Mouse (Mus musculus): ENCODE results near the gene Cmtm2a. TPM values are rescaled to one million over a fixed set of nuclear protein-coding genes. Genes with fewer than 3 reads are reported as not detected.

Cmtm2a gene
- polyA plus RNA-seq, 1 experiment from 2014 or later: not detected

DNA sequence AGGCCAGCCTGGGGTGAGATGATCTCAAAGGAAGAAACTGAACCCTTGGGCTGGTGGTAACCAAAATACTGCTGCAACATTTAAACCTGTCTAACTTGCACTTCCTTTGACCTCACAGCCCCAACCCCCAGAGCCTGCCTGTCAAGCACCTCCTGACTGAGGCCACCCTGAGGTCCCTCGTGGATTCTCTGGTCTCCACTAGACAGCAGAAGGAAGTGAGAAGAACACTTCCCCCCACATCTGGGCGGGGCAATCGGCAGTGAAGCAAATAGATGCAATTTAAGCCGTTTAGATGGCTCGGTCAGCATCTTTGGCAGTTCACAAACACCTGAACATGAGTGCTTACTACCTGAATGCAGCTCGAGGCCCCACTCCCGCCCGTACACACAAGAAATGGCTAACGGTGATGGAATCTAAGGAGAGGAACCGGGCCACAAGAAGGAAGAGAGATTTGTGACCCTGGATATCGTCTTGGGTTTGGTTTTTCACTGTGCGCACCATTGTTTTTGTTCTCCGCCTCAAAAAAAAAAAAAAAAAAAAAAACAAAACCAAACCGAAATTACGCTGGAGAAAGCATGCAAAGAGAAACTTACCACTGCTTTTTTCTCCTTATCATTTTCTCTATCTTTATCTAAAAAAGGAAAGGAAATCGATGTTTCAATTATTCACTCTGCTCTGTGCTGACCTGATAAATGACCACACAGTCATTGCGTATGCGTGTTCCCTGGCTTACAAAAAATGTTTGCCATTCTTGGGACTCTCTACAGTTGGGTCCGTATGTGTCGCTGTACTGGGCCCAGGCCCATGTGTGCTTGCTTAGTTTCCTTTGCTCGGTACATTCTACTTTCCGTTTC is 45.7 kb downstream of the Cmtm2a start:
- H3K9me3 ChIP-seq (ENCODE audit: control insufficient read depth, low read length): no peaks in the 10 kb centered on the region
- peaks cover 9% of the 10 kb centered on the region for H3K4me1 ChIP-seq (replicated peaks; ENCODE audit: control insufficient read depth, insufficient read depth, low read length)
- ATAC-seq (replicated peaks; ENCODE audit: low FRiP score) (no peak), DNase-seq (ENCODE audit: low spot score) (no peak)
- no peak overlapping the region for H3K27ac ChIP-seq (ENCODE audit: low read depth, low read length)
- H3K4me2 ChIP-seq (ENCODE audit: low read depth, low read length, severe bottlenecking): peak overlapping the region; percentile 72
- H3K9ac ChIP-seq (ENCODE audit: low read length): peak overlapping the region; percentile 71
- 77% methylated on average over 22 of the region's 22 CpGs for WGBS
- no peaks in the 10 kb centered on the region for H3K36me3 ChIP-seq (ENCODE audit: control insufficient read depth, insufficient read depth, low read length)
- H3K27me3 ChIP-seq (ENCODE audit: control insufficient read depth, insufficient read depth, low read length): no peaks in the 10 kb centered on the region
- peak overlapping the region; percentile 79 for H3K4me3 ChIP-seq (ENCODE audit: low read depth, low read length)

- H3K27ac ChIP-seq (ENCODE audit: low read depth, low read length): no peak overlapping the region
- no peaks in the 10 kb centered on the region for H3K9me3 ChIP-seq (ENCODE audit: control insufficient read depth, low read length)
- H3K4me1 ChIP-seq (replicated peaks; ENCODE audit: control insufficient read depth, insufficient read depth, low read length): peaks cover 7% of the 10 kb centered on the region
- no peak for ATAC-seq (replicated peaks; ENCODE audit: low FRiP score)
- no peak for DNase-seq (ENCODE audit: low spot score)
- H3K9ac ChIP-seq (ENCODE audit: low read length): no peak overlapping the region
- 90% methylated on average over 4 of the region's 4 CpGs for WGBS
- no peak overlapping the region for H3K4me3 ChIP-seq (ENCODE audit: low read depth, low read length)
- no peak overlapping the region for H3K4me2 ChIP-seq (ENCODE audit: low read depth, low read length, severe bottlenecking)
- no peaks in the 10 kb centered on the region for H3K27me3 ChIP-seq (ENCODE audit: control insufficient read depth, insufficient read depth, low read length)
- H3K36me3 ChIP-seq (ENCODE audit: control insufficient read depth, insufficient read depth, low read length): no peaks in the 10 kb centered on the region
Measured at GRCm38 (mm10) chr8:104246621-104247020, 46.4 kb downstream of the Cmtm2a start.

GRCm38 (mm10) chr8:104242038-104242644 is 50.8 kb downstream of the Cmtm2a start:
- Histone ChIP-seq H3K36me3 (ENCODE audit: control insufficient read depth, insufficient read depth, low read length) (peaks cover 2% of the 10 kb centered on the region; the same call in 1 of the 2 replicates), H3K9me3 (ENCODE audit: control insufficient read depth, low read length) (no peaks in the 10 kb centered on the region), H3K4me2 (ENCODE audit: low read depth, low read length, severe bottlenecking) (no peak overlapping the region), H3K27ac (ENCODE audit: low read depth, low read length) (no peak overlapping the region), H3K4me1 (replicated peaks; ENCODE audit: control insufficient read depth, insufficient read depth, low read length) (no peaks in the 10 kb centered on the region), H3K4me3 (ENCODE audit: low read depth, low read length) (no peak overlapping the region), H3K27me3 (ENCODE audit: control insufficient read depth, insufficient read depth, low read length) (no peaks in the 10 kb centered on the region), H3K9ac (ENCODE audit: low read length) (no peak overlapping the region)
- DNase-seq (ENCODE audit: low spot score) (no peak), ATAC-seq (replicated peaks; ENCODE audit: low FRiP score) (no peak)
- WGBS: 90% methylated on average over 12 of the region's 12 CpGs

- ATAC-seq (replicated peaks; ENCODE audit: low FRiP score) (no peak), DNase-seq (ENCODE audit: low spot score) (no peak)
- Histone ChIP-seq H3K36me3 (ENCODE audit: control insufficient read depth, insufficient read depth, low read length) (peaks cover 2% of the 10 kb centered on the region; the same call in 1 of the 2 replicates), H3K9me3 (ENCODE audit: control insufficient read depth, low read length) (no peaks in the 10 kb centered on the region), H3K9ac (ENCODE audit: low read length) (no peak overlapping the region), H3K4me3 (ENCODE audit: low read depth, low read length) (no peak overlapping the region), H3K27ac (ENCODE audit: low read depth, low read length) (no peak overlapping the region), H3K4me1 (replicated peaks; ENCODE audit: control insufficient read depth, insufficient read depth, low read length) (no peaks in the 10 kb centered on the region), H3K27me3 (ENCODE audit: control insufficient read depth, insufficient read depth, low read length) (no peaks in the 10 kb centered on the region), H3K4me2 (ENCODE audit: low read depth, low read length, severe bottlenecking) (no peak overlapping the region)
- 86% methylated on average over 10 of the region's 10 CpGs for WGBS
Measured at GRCm38 (mm10) chr8:104239418-104239861, 53.5 kb downstream of the Cmtm2a start.

DNA sequence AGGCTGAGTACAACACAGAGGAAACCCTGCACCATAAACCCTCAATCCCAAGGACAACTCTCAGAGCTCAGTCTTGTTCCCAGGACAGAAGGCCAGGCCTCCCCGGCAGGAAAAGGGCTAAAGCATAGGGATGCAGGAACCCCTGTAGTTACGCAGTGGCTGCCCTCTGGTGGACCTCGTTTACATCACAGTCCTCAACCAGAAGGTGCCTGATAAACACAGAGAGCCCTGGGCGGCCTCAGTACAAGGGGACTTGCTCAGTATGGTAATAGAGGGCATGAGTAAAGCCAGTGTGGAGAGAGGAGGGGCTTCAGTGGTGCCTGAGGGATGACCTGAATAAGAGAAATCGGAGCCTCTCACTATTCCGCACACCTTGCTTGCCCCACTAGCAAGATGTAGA is 58.4 kb downstream of the Cmtm2a start:
- H3K4me2 ChIP-seq (ENCODE audit: low read depth, low read length, severe bottlenecking): no peak overlapping the region
- DNase-seq (ENCODE audit: low spot score) (no peak), ATAC-seq (replicated peaks; ENCODE audit: low FRiP score) (no peak)
- no peaks in the 10 kb centered on the region for H3K27me3 ChIP-seq (ENCODE audit: control insufficient read depth, insufficient read depth, low read length)
- H3K9me3 ChIP-seq (ENCODE audit: control insufficient read depth, low read length): no peaks in the 10 kb centered on the region
- H3K9ac ChIP-seq (ENCODE audit: low read length): no peak overlapping the region
- 47% methylated on average over 6 of the region's 6 CpGs for WGBS
- peaks cover 2% of the 10 kb centered on the region; the same call in 1 of the 2 replicates for H3K36me3 ChIP-seq (ENCODE audit: control insufficient read depth, insufficient read depth, low read length)
- no peak overlapping the region for H3K27ac ChIP-seq (ENCODE audit: low read depth, low read length)
- H3K4me1 ChIP-seq (replicated peaks; ENCODE audit: control insufficient read depth, insufficient read depth, low read length): no peaks in the 10 kb centered on the region
- no peak overlapping the region for H3K4me3 ChIP-seq (ENCODE audit: low read depth, low read length)

DNA sequence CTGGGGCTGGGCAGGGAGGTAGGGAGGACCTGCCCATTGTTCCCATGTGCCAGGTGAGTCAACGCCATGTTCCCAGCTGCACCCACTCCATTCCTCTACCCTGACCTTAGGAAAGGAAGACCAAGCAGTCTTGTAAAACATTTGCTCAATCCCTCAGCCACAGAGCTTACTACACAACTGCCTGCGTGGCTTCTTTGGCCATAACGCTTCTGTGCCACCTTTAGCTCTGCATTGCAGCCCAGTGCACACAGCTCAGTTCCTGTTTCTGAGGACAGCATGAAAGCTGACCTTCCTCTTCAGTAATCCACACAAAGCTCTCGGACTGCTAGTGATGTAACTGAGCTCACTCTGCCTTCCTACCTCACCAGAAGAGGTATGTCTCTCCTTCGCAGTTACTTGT is 60.1 kb downstream of the Cmtm2a start:
- Histone ChIP-seq H3K27me3 (ENCODE audit: control insufficient read depth, insufficient read depth, low read length) (no peaks in the 10 kb centered on the region), H3K36me3 (ENCODE audit: control insufficient read depth, insufficient read depth, low read length) (peaks cover 3% of the 10 kb centered on the region), H3K9me3 (ENCODE audit: control insufficient read depth, low read length) (no peaks in the 10 kb centered on the region), H3K4me2 (ENCODE audit: low read depth, low read length, severe bottlenecking) (no peak overlapping the region), H3K4me1 (replicated peaks; ENCODE audit: control insufficient read depth, insufficient read depth, low read length) (no peaks in the 10 kb centered on the region), H3K9ac (ENCODE audit: low read length) (no peak overlapping the region), H3K4me3 (ENCODE audit: low read depth, low read length) (no peak overlapping the region), H3K27ac (ENCODE audit: low read depth, low read length) (no peak overlapping the region)
- DNase-seq (ENCODE audit: low spot score): no peak
- WGBS: 93% methylated on average over 5 of the region's 5 CpGs
- ATAC-seq (replicated peaks; ENCODE audit: low FRiP score): no peak

- no peak for ATAC-seq (replicated peaks; ENCODE audit: low FRiP score)
- no peaks in the 10 kb centered on the region for H3K27me3 ChIP-seq (ENCODE audit: control insufficient read depth, insufficient read depth, low read length)
- no peak overlapping the region for H3K27ac ChIP-seq (ENCODE audit: low read depth, low read length)
- WGBS: 97% methylated on average over 4 of the region's 4 CpGs
- H3K4me1 ChIP-seq (replicated peaks; ENCODE audit: control insufficient read depth, insufficient read depth, low read length): no peaks in the 10 kb centered on the region
- H3K4me2 ChIP-seq (ENCODE audit: low read depth, low read length, severe bottlenecking): no peak overlapping the region
- H3K9ac ChIP-seq (ENCODE audit: low read length): no peak overlapping the region
- peaks cover 3% of the 10 kb centered on the region for H3K36me3 ChIP-seq (ENCODE audit: control insufficient read depth, insufficient read depth, low read length)
- H3K4me3 ChIP-seq (ENCODE audit: low read depth, low read length): no peak overlapping the region
- DNase-seq (ENCODE audit: low spot score): no peak
- no peaks in the 10 kb centered on the region for H3K9me3 ChIP-seq (ENCODE audit: control insufficient read depth, low read length)
Measured at GRCm38 (mm10) chr8:104232039-104232438, 60.9 kb downstream of the Cmtm2a start.
